ENCODE assay signal across 9 mouse cellular contexts in the genomic region with DNA sequence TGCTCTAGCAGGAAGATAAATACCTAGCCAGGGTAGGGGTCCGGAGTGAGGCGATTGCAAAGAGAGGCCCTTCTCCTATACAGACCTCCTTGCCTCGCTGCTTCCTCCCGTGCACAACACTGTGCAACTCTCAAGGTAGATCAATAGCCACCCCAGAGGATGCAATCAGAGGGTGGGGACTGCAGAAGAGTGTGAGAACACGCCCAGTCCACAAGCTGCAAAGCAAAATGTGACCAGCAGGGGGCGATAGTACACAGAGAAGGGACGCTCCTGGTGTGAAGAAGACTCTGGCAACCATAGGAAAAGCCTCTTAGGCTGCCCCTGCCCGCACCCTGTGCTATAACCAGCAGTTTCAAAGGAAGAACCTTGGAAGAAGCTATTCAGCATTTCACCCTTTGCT.
DNase-seq lines count a peak whose midpoint lies in the region; ATAC-seq lines count a peak whose summit lies in the region.
"Had no signal": no experiment of that assay in that cellular context is flagged by ENCODE, and none has a peak within 500 bp of the region (broad histone marks: within the 10 kb centered on the region; RNA-seq: fewer than 3 reads in every experiment).

No protein-coding gene starts in this region.

- DNase-seq in heart, adult 11 months: peak; percentile 85
- DNase-seq in cerebellum, adult 9-10 months: peak; percentile 37
- DNase-seq in frontal cortex, adult 2 months (ENCODE audit: extremely low spot score in 1 of 2, low spot score in 1 of 2): peak; percentile 22 to 86
- peak; percentile 22 to 83 for DNase-seq in left cerebral cortex, adult 8-10 months (ENCODE audit: low spot score in 2 of 2)
- peak; percentile 97 for DNase-seq in midbrain, embryonic 11.5 days (ENCODE audit: low spot score, missing footprints)

- H3K9ac ChIP-seq in heart, embryonic 11.5 days (ENCODE audit: low read depth, low read length): no peak overlapping the region
- no peak overlapping the region for H3K9ac ChIP-seq in hindbrain, embryonic 16.5 days (ENCODE audit: low read depth, low read length)
- no peak overlapping the region for H3K9ac ChIP-seq in midbrain, embryonic 11.5 days (ENCODE audit: low read length)
- H3K9ac ChIP-seq in stomach, embryonic 16.5 days (ENCODE audit: low read length): no peak overlapping the region

- H3K4me2 ChIP-seq in heart, embryonic 11.5 days: no peak overlapping the region
- H3K4me2 ChIP-seq in hindbrain, embryonic 16.5 days (ENCODE audit: low read length): no peak overlapping the region
- no peak overlapping the region for H3K4me2 ChIP-seq in midbrain, embryonic 11.5 days
- no peak overlapping the region for H3K4me2 ChIP-seq in stomach, embryonic 16.5 days (ENCODE audit: low read depth, low read length)

- no peaks in the 10 kb centered on the region for H3K4me1 ChIP-seq in heart, embryonic 11.5 days (ENCODE audit: control insufficient read depth, insufficient read depth, low read length)
- H3K4me1 ChIP-seq in hindbrain, embryonic 16.5 days (ENCODE audit: control insufficient read depth, insufficient read depth, low read depth, low read length): no peaks in the 10 kb centered on the region
- no peaks in the 10 kb centered on the region for H3K4me1 ChIP-seq in midbrain, embryonic 11.5 days (ENCODE audit: control insufficient read depth, insufficient read depth, low read length)
- H3K4me1 ChIP-seq in stomach, embryonic 16.5 days (ENCODE audit: control insufficient read depth, insufficient read depth, low read length): no peaks in the 10 kb centered on the region
- H3K4me1 ChIP-seq: megakaryocyte, embryonic 14.5 days had no signal

- ATAC-seq in heart, embryonic 11.5 days (replicated peaks; ENCODE audit: insufficient number of reproducible peaks, low FRiP score, low TSS enrichment): no peak
- peak; percentile 60; the same call in 1 of the 2 replicates for ATAC-seq in hindbrain, embryonic 16.5 days
- ATAC-seq in midbrain, embryonic 11.5 days (ENCODE audit: low FRiP score): peak; percentile 84
- ATAC-seq in stomach, embryonic 16.5 days (ENCODE audit: insufficient read depth, low FRiP score): peak; percentile 56; the same call in 1 of the 2 replicates

- WGBS in heart, embryonic 11.5 days (ENCODE audit: insufficient replicate concordance): 40% methylated on average over 8 of the region's 8 CpGs
- WGBS in hindbrain, embryonic 16.5 days: 34% methylated on average over 8 of the region's 8 CpGs
- 41% methylated on average over 8 of the region's 8 CpGs for WGBS in midbrain, embryonic 11.5 days
- WGBS in stomach, embryonic 16.5 days: 35% methylated on average over 8 of the region's 8 CpGs

- H3K9me3 ChIP-seq in heart, embryonic 11.5 days (replicated peaks; ENCODE audit: control insufficient read depth, low read length): no peaks in the 10 kb centered on the region
- H3K9me3 ChIP-seq in hindbrain, embryonic 16.5 days (ENCODE audit: control insufficient read depth, low read length): peaks cover 2% of the 10 kb centered on the region; the same call in 1 of the 2 replicates
- H3K9me3 ChIP-seq in midbrain, embryonic 11.5 days (ENCODE audit: control insufficient read depth, low read length): no peaks in the 10 kb centered on the region
- H3K9me3 ChIP-seq in stomach, embryonic 16.5 days (replicated peaks; ENCODE audit: control insufficient read depth, low read length): no peaks in the 10 kb centered on the region
- H3K9me3 ChIP-seq: megakaryocyte, embryonic 14.5 days had no signal

- H3K27me3 ChIP-seq in heart, embryonic 11.5 days (ENCODE audit: control insufficient read depth, insufficient read depth, low read length): no peaks in the 10 kb centered on the region
- H3K27me3 ChIP-seq in hindbrain, embryonic 16.5 days (replicated peaks; ENCODE audit: control insufficient read depth, insufficient read depth, low read length): no peaks in the 10 kb centered on the region
- H3K27me3 ChIP-seq in midbrain, embryonic 11.5 days (ENCODE audit: control insufficient read depth, insufficient read depth, low read length): no peaks in the 10 kb centered on the region
- H3K27me3 ChIP-seq in stomach, embryonic 16.5 days (ENCODE audit: control insufficient read depth, insufficient read depth, low read length): no peaks in the 10 kb centered on the region
- H3K27me3 ChIP-seq: megakaryocyte, embryonic 14.5 days had no signal

- H3K27ac ChIP-seq in heart, embryonic 11.5 days (ENCODE audit: low read depth, low read length): no peak overlapping the region
- no peak overlapping the region for H3K27ac ChIP-seq in hindbrain, embryonic 16.5 days (ENCODE audit: low read depth, low read length)
- no peak overlapping the region for H3K27ac ChIP-seq in midbrain, embryonic 11.5 days (ENCODE audit: low read depth, low read length)
- no peak overlapping the region for H3K27ac ChIP-seq in stomach, embryonic 16.5 days (ENCODE audit: low read length)

- no peak overlapping the region for H3K4me3 ChIP-seq in heart, embryonic 11.5 days (ENCODE audit: low read depth, low read length)
- H3K4me3 ChIP-seq in hindbrain, embryonic 16.5 days (ENCODE audit: low read length): no peak overlapping the region
- H3K4me3 ChIP-seq in midbrain, embryonic 11.5 days (ENCODE audit: low read depth, low read length): no peak overlapping the region
- H3K4me3 ChIP-seq in stomach, embryonic 16.5 days (replicated peaks; ENCODE audit: low read length): no peak overlapping the region
- H3K4me3 ChIP-seq: megakaryocyte, embryonic 14.5 days had no signal

- no peaks in the 10 kb centered on the region for H3K36me3 ChIP-seq in heart, embryonic 11.5 days (ENCODE audit: control insufficient read depth, insufficient read depth, low read length)
- H3K36me3 ChIP-seq in hindbrain, embryonic 16.5 days (ENCODE audit: control insufficient read depth, insufficient read depth, low read length): no peaks in the 10 kb centered on the region
- H3K36me3 ChIP-seq in midbrain, embryonic 11.5 days (ENCODE audit: control insufficient read depth, insufficient read depth, low read length): no peaks in the 10 kb centered on the region
- no peaks in the 10 kb centered on the region for H3K36me3 ChIP-seq in stomach, embryonic 16.5 days (ENCODE audit: control insufficient read depth, insufficient read depth, low read length)

Comparison
In these comparisons a context has a peak if more than half of its experiments do, and no peak if none do; other contexts are left out.
1. DNase-seq: peak in every context shown above with its lines; median percentile 97 in midbrain, embryonic 11.5 days; 85 in heart, adult 11 months; 54 in frontal cortex, adult 2 months; 52 in left cerebral cortex, adult 8-10 months; 37 in cerebellum, adult 9-10 months.